Mouse (Mus musculus): ENCODE data around the gene Gm5089. TPM values are rescaled to one million over a fixed set of nuclear protein-coding genes. Genes with fewer than 3 reads are reported as not detected.
"Not testable (repeated sequence)": the region's sequence is repeated elsewhere in the genome, so short reads cannot be mapped to it uniquely, and the experiment has no call there.

Gene Gm5089
- polyA plus RNA-seq, 1 experiment = 0.49 TPM

- Histone ChIP-seq H3K4me3 (replicated peaks; ENCODE audit: insufficient read depth, low read depth, low read length) (peak overlapping the region; percentile 57), H3K27me3 (ENCODE audit: control insufficient read depth, insufficient read depth, low read length) (no peaks in the 10 kb centered on the region), H3K4me1 (ENCODE audit: control insufficient read depth, insufficient read depth, low read length) (peaks cover 4% of the 10 kb centered on the region; the same call in 1 of the 2 replicates), H3K27ac (ENCODE audit: insufficient read depth, low read length) (peak overlapping the region; percentile 79)
- WGBS = 6% methylated on average over 5 of the region's 5 CpGs
- TF ChIP-seq POLR2A (IDR thresholded peaks at IDR 0.05; ENCODE audit: borderline replicate concordance, insufficient read depth, low read length) (no peak), CTCF (IDR thresholded peaks at IDR 0.05; ENCODE audit: borderline replicate concordance, insufficient read depth, low read depth, low read length) (no peak)
- DNase-seq = peak; percentile 45 to 48
These were observed 9.3 kb upstream of the Gm5089 start for GRCm38 (mm10) chr14:122460226-122460625.

- Histone ChIP-seq H3K27me3 (ENCODE audit: control insufficient read depth, insufficient read depth, low read length) (no peaks in the 10 kb centered on the region), H3K27ac (ENCODE audit: insufficient read depth, low read length) (peak overlapping the region; percentile 79; the same call in 1 of the 2 replicates), H3K4me1 (ENCODE audit: control insufficient read depth, insufficient read depth, low read length) (peaks cover 5% of the 10 kb centered on the region; the same call in 1 of the 2 replicates), H3K4me3 (replicated peaks; ENCODE audit: insufficient read depth, low read depth, low read length) (peak overlapping the region; percentile 37)
- peak; percentile 27 to 39 for DNase-seq
- no peak for TF ChIP-seq CTCF (IDR thresholded peaks at IDR 0.05; ENCODE audit: borderline replicate concordance, insufficient read depth, low read depth, low read length)
- no peak for TF ChIP-seq POLR2A (IDR thresholded peaks at IDR 0.05; ENCODE audit: borderline replicate concordance, insufficient read depth, low read length)
- WGBS = 11% methylated on average over 1 of the region's 1 CpGs
These were observed 8.9 kb upstream of the Gm5089 start for GRCm38 (mm10) chr14:122459776-122460175.

GRCm38 (mm10) chr14:122459332-122459731 lies 8.4 kb upstream of the Gm5089 start:
- not testable (repeated sequence) for H3K27me3 ChIP-seq (ENCODE audit: control insufficient read depth, insufficient read depth, low read length); H3K4me1 ChIP-seq (ENCODE audit: control insufficient read depth, insufficient read depth, low read length); H3K4me3 ChIP-seq (replicated peaks; ENCODE audit: insufficient read depth, low read depth, low read length)
- H3K27ac ChIP-seq (ENCODE audit: insufficient read depth, low read length) = peak overlapping the region; percentile 41; the same call in 1 of the 2 replicates
- DNase-seq = peak; percentile 49 to 65
- WGBS = 9% methylated on average over 12 of the region's 12 CpGs

- no peak for DNase-seq
- WGBS = 49% methylated on average over 4 of the region's 4 CpGs
- Histone ChIP-seq H3K4me1 (ENCODE audit: control insufficient read depth, insufficient read depth, low read length) (peaks cover 22% of the 10 kb centered on the region), H3K27ac (ENCODE audit: insufficient read depth, low read length) (no peak overlapping the region), H3K4me3 (replicated peaks; ENCODE audit: insufficient read depth, low read depth, low read length) (no peak overlapping the region), H3K27me3 (ENCODE audit: control insufficient read depth, insufficient read depth, low read length) (no peaks in the 10 kb centered on the region)
- no peak for TF ChIP-seq POLR2A (IDR thresholded peaks at IDR 0.05; ENCODE audit: borderline replicate concordance, insufficient read depth, low read length)
- no peak for TF ChIP-seq CTCF (IDR thresholded peaks at IDR 0.05; ENCODE audit: borderline replicate concordance, insufficient read depth, low read depth, low read length)
These were observed 4.6 kb upstream of the Gm5089 start for GRCm38 (mm10) chr14:122455562-122455958.

- Histone ChIP-seq H3K4me1 (ENCODE audit: control insufficient read depth, insufficient read depth, low read length) (peaks cover 22% of the 10 kb centered on the region), H3K27me3 (ENCODE audit: control insufficient read depth, insufficient read depth, low read length) (no peaks in the 10 kb centered on the region), H3K4me3 (replicated peaks; ENCODE audit: insufficient read depth, low read depth, low read length) (no peak overlapping the region), H3K27ac (ENCODE audit: insufficient read depth, low read length) (no peak overlapping the region)
- no peak for TF ChIP-seq CTCF (IDR thresholded peaks at IDR 0.05; ENCODE audit: borderline replicate concordance, insufficient read depth, low read depth, low read length)
- no peak for TF ChIP-seq POLR2A (IDR thresholded peaks at IDR 0.05; ENCODE audit: borderline replicate concordance, insufficient read depth, low read length)
- WGBS = 60% methylated on average over 10 of the region's 10 CpGs
- DNase-seq = peak; percentile 42 to 48
These were observed 4.1 kb upstream of the Gm5089 start for GRCm38 (mm10) chr14:122454901-122455561.

- 23% methylated on average over 12 of the region's 12 CpGs for WGBS
- H3K4me3 ChIP-seq (replicated peaks; ENCODE audit: insufficient read depth, low read depth, low read length) = peak overlapping the region; percentile 58
- TF ChIP-seq POLR2A (IDR thresholded peaks at IDR 0.05; ENCODE audit: borderline replicate concordance, insufficient read depth, low read length) = no peak
- TF ChIP-seq CTCF (IDR thresholded peaks at IDR 0.05; ENCODE audit: borderline replicate concordance, insufficient read depth, low read depth, low read length) = no peak
- peak in 1 of 2 experiments; percentile 27 for DNase-seq
- no peaks in the 10 kb centered on the region for H3K27me3 ChIP-seq (ENCODE audit: control insufficient read depth, insufficient read depth, low read length)
- peaks cover 22% of the 10 kb centered on the region for H3K4me1 ChIP-seq (ENCODE audit: control insufficient read depth, insufficient read depth, low read length)
- H3K27ac ChIP-seq (ENCODE audit: insufficient read depth, low read length) = peak overlapping the region; percentile 59; the same call in 1 of the 2 replicates
These were observed 3.3 kb upstream of the Gm5089 start for GRCm38 (mm10) chr14:122453996-122454738.

- H3K27ac ChIP-seq (ENCODE audit: insufficient read depth, low read length) = peak overlapping the region; percentile 59; the same call in 1 of the 2 replicates
- 16% methylated on average over 32 of the region's 32 CpGs for WGBS
- DNase-seq = peak; percentile 57 to 69
- H3K4me1 ChIP-seq (ENCODE audit: control insufficient read depth, insufficient read depth, low read length) = peaks cover 22% of the 10 kb centered on the region
- H3K27me3 ChIP-seq (ENCODE audit: control insufficient read depth, insufficient read depth, low read length) = no peaks in the 10 kb centered on the region
- H3K4me3 ChIP-seq (replicated peaks; ENCODE audit: insufficient read depth, low read depth, low read length) = peak overlapping the region; percentile 58
- TF ChIP-seq POLR2A (IDR thresholded peaks at IDR 0.05; ENCODE audit: borderline replicate concordance, insufficient read depth, low read length) (no peak), CTCF (IDR thresholded peaks at IDR 0.05; ENCODE audit: borderline replicate concordance, insufficient read depth, low read depth, low read length) (peak; percentile 47; the same call in 1 of the 2 replicates)
These were observed 2.6 kb upstream of the Gm5089 start for GRCm38 (mm10) chr14:122453388-122453995.

All from cerebellum, adult 2 months (tissue).